In genomic region chr7:24563837-24564206, GRCm38 (mm10) we compare ENCODE assay signal across 1 mouse cellular context.
TF ChIP-seq lines count a peak whose summit lies in the region.

No protein-coding gene starts in this region.

TF ChIP-seq in CH12.LX, 34 proteins besides CTCF, POLR2A, EP300 and RAD21:
- TF ChIP-seq HCFC1 (IDR thresholded peaks at IDR 0.05; ENCODE audit: low read depth, low read length) (peak; percentile 18; the same call in 1 of the 2 replicates), SIN3A (IDR thresholded peaks at IDR 0.05; ENCODE audit: low read length) (peak; percentile 17; the same call in 1 of the 2 replicates), TBP (conservative IDR thresholded peaks at IDR 0.05; ENCODE audit: low read depth, low read length) (0 out of 2 replicates have a peak, but pooled peaks have one; percentile 16), ETS1 (conservative IDR thresholded peaks at IDR 0.05; ENCODE audit: low read depth, low read length) (peak; percentile 50; the same call in 1 of the 2 replicates), ZNF384 (IDR thresholded peaks at IDR 0.05; ENCODE audit: low read depth, low read length) (no peak)
